Comparison of ENCODE assay signal across 16 mouse cellular contexts in genomic region chr1:151498381-151498780, GRCm38 (mm10). TPM values are rescaled to one million over a fixed set of nuclear protein-coding genes. Genes with fewer than 3 reads are reported as not detected.
DNase-seq lines count a peak whose midpoint lies in the region; ATAC-seq lines count a peak whose summit lies in the region.
"Had no signal": no experiment of that assay in that cellular context is flagged by ENCODE, and none has a peak within 500 bp of the region (broad histone marks: within the 10 kb centered on the region; RNA-seq: fewer than 3 reads in every experiment).

No protein-coding gene starts in this region.

- no peaks in the 10 kb centered on the region for H3K9me3 ChIP-seq in forebrain, embryonic 13.5 days (replicated peaks)
- H3K9me3 ChIP-seq in forebrain, embryonic 16.5 days (ENCODE audit: control insufficient read depth, low read length), result no peaks in the 10 kb centered on the region
- H3K9me3 ChIP-seq in kidney, embryonic 15.5 days (replicated peaks), result no peaks in the 10 kb centered on the region
- no peaks in the 10 kb centered on the region for H3K9me3 ChIP-seq in neural tube, embryonic 12.5 days
- no peaks in the 10 kb centered on the region for H3K9me3 ChIP-seq in neural tube, embryonic 15.5 days (replicated peaks)
- H3K9me3 ChIP-seq: liver, embryonic 12.5 days had no signal

- 76% methylated on average over 3 of the region's 3 CpGs for WGBS in forebrain, embryonic 13.5 days
- 76% methylated on average over 3 of the region's 3 CpGs for WGBS in forebrain, embryonic 16.5 days
- 87% methylated on average over 3 of the region's 3 CpGs for WGBS in kidney, embryonic 15.5 days
- 88% methylated on average over 3 of the region's 3 CpGs for WGBS in neural tube, embryonic 12.5 days
- 87% methylated on average over 3 of the region's 3 CpGs for WGBS in neural tube, embryonic 15.5 days

- no peaks in the 10 kb centered on the region for H3K36me3 ChIP-seq in forebrain, embryonic 13.5 days (ENCODE audit: poor library complexity, severe bottlenecking)
- H3K36me3 ChIP-seq in forebrain, embryonic 16.5 days (ENCODE audit: control insufficient read depth, insufficient read depth), result no peaks in the 10 kb centered on the region
- no peaks in the 10 kb centered on the region for H3K36me3 ChIP-seq in kidney, embryonic 15.5 days
- no peaks in the 10 kb centered on the region for H3K36me3 ChIP-seq in neural tube, embryonic 12.5 days
- no peaks in the 10 kb centered on the region for H3K36me3 ChIP-seq in neural tube, embryonic 15.5 days
- H3K36me3 ChIP-seq: liver, embryonic 12.5 days had no signal

- no peak for ATAC-seq in forebrain, embryonic 13.5 days
- no peak for ATAC-seq in forebrain, embryonic 16.5 days
- no peak for ATAC-seq in kidney, embryonic 15.5 days (replicated peaks; ENCODE audit: low FRiP score)
- ATAC-seq in neural tube, embryonic 12.5 days (ENCODE audit: low FRiP score, low read depth), result no peak
- ATAC-seq in neural tube, embryonic 15.5 days (ENCODE audit: low FRiP score), result no peak
- ATAC-seq: liver, embryonic 12.5 days had no signal

- H3K9ac ChIP-seq in forebrain, embryonic 13.5 days, result no peak overlapping the region
- H3K9ac ChIP-seq in forebrain, embryonic 16.5 days (replicated peaks; ENCODE audit: low read depth, low read length), result no peak overlapping the region
- no peak overlapping the region for H3K9ac ChIP-seq in kidney, embryonic 15.5 days
- H3K9ac ChIP-seq in neural tube, embryonic 12.5 days, result no peak overlapping the region
- no peak overlapping the region for H3K9ac ChIP-seq in neural tube, embryonic 15.5 days (replicated peaks)
- H3K9ac ChIP-seq: liver, embryonic 12.5 days had no signal

- DNase-seq in kidney, adult 18-20 months, result no peak
- no peak for DNase-seq in neural tube, embryonic 10.5 days (ENCODE audit: extremely low spot score, low spot score)
- DNase-seq in ovary, postnatal 36 days (ENCODE audit: low spot score), result no peak
- DNase-seq: B cell, adult 2 months; cerebellum, adult 2 months; gastrocnemius, postnatal 36 days; kidney, postnatal 4 days; layer of hippocampus, postnatal 36 days; spleen, adult 18-20 months had no signal

- H3K4me2 ChIP-seq in forebrain, embryonic 13.5 days, result peak overlapping the region; percentile 37; the same call in 1 of the 2 replicates
- H3K4me2 ChIP-seq in forebrain, embryonic 16.5 days (ENCODE audit: low read length), result no peak overlapping the region
- peak overlapping the region; percentile 48; the same call in 1 of the 2 replicates for H3K4me2 ChIP-seq in kidney, embryonic 15.5 days
- H3K4me2 ChIP-seq in neural tube, embryonic 12.5 days (replicated peaks), result peak overlapping the region; percentile 49
- peak overlapping the region; percentile 69 for H3K4me2 ChIP-seq in neural tube, embryonic 15.5 days

- peaks cover 39% of the 10 kb centered on the region for H3K4me1 ChIP-seq in forebrain, embryonic 13.5 days
- H3K4me1 ChIP-seq in forebrain, embryonic 16.5 days (replicated peaks; ENCODE audit: control insufficient read depth, insufficient read depth, low read length), result peaks cover 18% of the 10 kb centered on the region
- peaks cover 35% of the 10 kb centered on the region for H3K4me1 ChIP-seq in kidney, embryonic 15.5 days
- peaks cover 8% of the 10 kb centered on the region for H3K4me1 ChIP-seq in neural tube, embryonic 12.5 days
- H3K4me1 ChIP-seq in neural tube, embryonic 15.5 days, result peaks cover 27% of the 10 kb centered on the region

- no peak overlapping the region for H3K27ac ChIP-seq in forebrain, embryonic 13.5 days
- H3K27ac ChIP-seq in forebrain, embryonic 16.5 days (ENCODE audit: low read length), result no peak overlapping the region
- H3K27ac ChIP-seq in kidney, embryonic 15.5 days, result no peak overlapping the region
- H3K27ac ChIP-seq in neural tube, embryonic 12.5 days, result no peak overlapping the region
- no peak overlapping the region for H3K27ac ChIP-seq in neural tube, embryonic 15.5 days (replicated peaks)
- H3K27ac ChIP-seq: liver, embryonic 12.5 days; macrophage had no signal

- H3K27me3 ChIP-seq in forebrain, embryonic 13.5 days, result no peaks in the 10 kb centered on the region
- H3K27me3 ChIP-seq in forebrain, embryonic 16.5 days (replicated peaks; ENCODE audit: control insufficient read depth, insufficient read depth, low read length), result no peaks in the 10 kb centered on the region
- H3K27me3 ChIP-seq in kidney, embryonic 15.5 days, result no peaks in the 10 kb centered on the region
- no peaks in the 10 kb centered on the region for H3K27me3 ChIP-seq in neural tube, embryonic 12.5 days (replicated peaks)
- H3K27me3 ChIP-seq in neural tube, embryonic 15.5 days (replicated peaks), result no peaks in the 10 kb centered on the region
- H3K27me3 ChIP-seq: liver, embryonic 12.5 days had no signal

- 0 out of 2 replicates have a peak overlapping the region, but pooled peaks have one; percentile 9 for H3K4me3 ChIP-seq in forebrain, embryonic 13.5 days
- no peak overlapping the region for H3K4me3 ChIP-seq in forebrain, embryonic 16.5 days (replicated peaks; ENCODE audit: low read length)
- H3K4me3 ChIP-seq in kidney, embryonic 15.5 days (replicated peaks), result no peak overlapping the region
- no peak overlapping the region; the same call in 1 of the 2 replicates for H3K4me3 ChIP-seq in neural tube, embryonic 12.5 days
- H3K4me3 ChIP-seq in neural tube, embryonic 15.5 days (replicated peaks), result no peak overlapping the region

RNA-seq across cellular contexts. Expression of gene Rnf2, which starts 2.4 kb away (rescaled TPM):
- 112 and 125 TPM in 2 replicates for polyA plus RNA-seq in forebrain, embryonic 13.5 days (2015; fragmentation: Nextera tagmentation; extraction: Ambion mirVana)
- 115 and 118 TPM in 2 replicates for polyA plus RNA-seq in forebrain, embryonic 16.5 days (2015; fragmentation: Nextera tagmentation; extraction: Ambion mirVana)
- 91.4 and 94.8 TPM in 2 replicates for polyA plus RNA-seq in kidney, embryonic 15.5 days (2015; fragmentation: Nextera tagmentation; extraction: Ambion mirVana)
- polyA plus RNA-seq in neural tube, embryonic 12.5 days (2016; fragmentation: Nextera tagmentation; extraction: Ambion mirVana), result 132 and 136 TPM in 2 replicates
- polyA plus RNA-seq in neural tube, embryonic 15.5 days (2015; fragmentation: Nextera tagmentation; extraction: Ambion mirVana), result 91.4 and 93.0 TPM in 2 replicates
